Mouse (Mus musculus) ES-E14 (cell line): Measurements from ENCODE around the gene Adsl. TPM values are rescaled to one million over a fixed set of nuclear protein-coding genes. Genes with fewer than 3 reads are reported as not detected.

Experiments
- DNase-seq: peaks from one replicate; pipeline ENCODE4 v3.0.0-alpha.2; 2013; ENCODE audit warnings: low read depth, low spot score
- H3K27ac ChIP-seq: 2 replicates; pipeline ENCODE4 v1.5.1; 2012; ENCODE audit warnings: low read depth, mild to moderate bottlenecking, low read length, moderate library complexity, mixed read lengths; ENCODE audit not compliant: poor library complexity, insufficient read depth, severe bottlenecking
- H3K36me3 ChIP-seq: 2 replicates; pipeline ENCODE4 v1.6.1; 2012; ENCODE audit warnings: mild to moderate bottlenecking, low read length, moderate library complexity, mixed read lengths; ENCODE audit not compliant: control insufficient read depth, poor library complexity, insufficient read depth, severe bottlenecking
- H3K4me1 ChIP-seq, 2 experiments: fragments of 150-350 bp in 1 of 2; sonication (generic) in 1 of 2; 2 replicates each; pipeline ENCODE4 v1.6.1; 2012; ENCODE audit warnings: low read length in 2 of 2, mild to moderate bottlenecking in 1 of 2, mixed read lengths in 1 of 2; ENCODE audit not compliant: control insufficient read depth in 2 of 2, insufficient read depth in 2 of 2, poor library complexity in 1 of 2
- H3K4me3 ChIP-seq, 2 experiments: fragments of 150-350 bp in 1 of 2; sonication (generic) in 1 of 2; 2 replicates each; pipeline ENCODE4 v1.5.1; 2012; ENCODE audit warnings: low read length in 2 of 2, low read depth in 1 of 2, mild to moderate bottlenecking in 1 of 2, mixed read lengths in 1 of 2; ENCODE audit not compliant: insufficient read depth in 1 of 2, poor library complexity in 1 of 2, severe bottlenecking in 1 of 2
- H3K9ac ChIP-seq: 2 replicates; pipeline ENCODE4 v1.6.1; 2012; ENCODE audit warnings: low read depth, mild to moderate bottlenecking, low read length, mixed read lengths; ENCODE audit not compliant: poor library complexity, insufficient read depth, severe bottlenecking
- H3K9me3 ChIP-seq: fragments of 150-350 bp; sonication (generic); 2 replicates; pipeline ENCODE4 v1.6.1; 2012; ENCODE audit warnings: low read depth, mild to moderate bottlenecking, low read length; ENCODE audit not compliant: control insufficient read depth, insufficient read depth
- CHD2 ChIP-seq: IDR thresholded peaks from 2 replicates; pipeline ENCODE4 v1.6.1; 2014; ENCODE audit warnings: mild to moderate bottlenecking, low read depth, low read length, inconsistent platforms
- HCFC1 ChIP-seq: IDR thresholded peaks from 2 replicates; pipeline ENCODE4 v1.6.1; 2012; ENCODE audit warnings: low read length, inconsistent platforms, borderline replicate concordance; ENCODE audit not compliant: insufficient read depth
- MAFK ChIP-seq: IDR thresholded peaks from 2 replicates; pipeline ENCODE4 v1.6.1; 2014; ENCODE audit warnings: mild to moderate bottlenecking, low read depth, low read length, inconsistent platforms; ENCODE audit not compliant: insufficient read depth
- ZC3H11A ChIP-seq: IDR thresholded peaks from 2 replicates; pipeline ENCODE4 v1.6.1; 2012; ENCODE audit warnings: low read depth, mild to moderate bottlenecking, inconsistent platforms, low read length, borderline replicate concordance
- ZNF384 ChIP-seq: IDR thresholded peaks from 2 replicates; pipeline ENCODE4 v1.6.1; 2012; ENCODE audit warnings: low read depth, low read length, inconsistent platforms
- in situ Hi-C, 2 experiments: fragments of 600-800 bp; cut with MboI; formaldehyde crosslinking; loops; one replicate each; pipeline ENCODE4 v1.15.1; 2025; ENCODE audit warnings: low sequenced_read_pairs in 2 of 2, inconsistent platforms in 1 of 2; ENCODE audit not compliant: unreplicated experiment in 2 of 2
- total RNA-seq: library from RNA; depleted of rRNA; stranded (reverse); fragments of 300-350 nt; gene quantifications from 2 replicates; pipeline ENCODE4 v1.2.3, GENCODE M21; 2012

The Adsl gene
- total RNA-seq, 1 experiment, result 166 TPM

- in situ Hi-C loops, result no loop called here
Measured at GRCm38 (mm10) chr15:80955836-80956438, 7.6 kb downstream of the Adsl start.

GRCm38 (mm10) chr15:80969371-80969770, 21.1 kb downstream of the Adsl start:
- H3K4me3 ChIP-seq, result no peak overlapping the region
- H3K27ac ChIP-seq, result no peak overlapping the region
- in situ Hi-C loops, result no loop called here
- no peak overlapping the region for H3K9ac ChIP-seq
- no peak for TF ChIP-seq ZNF384
- TF ChIP-seq MAFK, result no peak
- no peak for TF ChIP-seq HCFC1
- TF ChIP-seq ZC3H11A, result no peak
- no peak for DNase-seq
- no peaks in the 10 kb centered on the region for H3K9me3 ChIP-seq
- no peaks in the 10 kb centered on the region for H3K4me1 ChIP-seq
- peaks cover 44% of the 10 kb centered on the region for H3K36me3 ChIP-seq

More at GRCm38 (mm10) chr15:80955836-80956438, 7.6 kb downstream of the Adsl start:
- DNase-seq, result no peak
- Histone ChIP-seq H3K9ac (no peak overlapping the region), H3K4me1 (peaks cover 0 to 4% of the 10 kb centered on the region in 2 experiments; a peak in 1 of 4 replicates), H3K36me3 (peaks cover 61% of the 10 kb centered on the region), H3K9me3 (no peaks in the 10 kb centered on the region), H3K4me3 (no peak overlapping the region), H3K27ac (no peak overlapping the region)
- no peak for TF ChIP-seq HCFC1
- TF ChIP-seq ZC3H11A, result no peak
- no peak for TF ChIP-seq ZNF384
- no peak for TF ChIP-seq CHD2
- no peak for TF ChIP-seq MAFK

- no peak overlapping the region for H3K9ac ChIP-seq
- H3K36me3 ChIP-seq, result peaks cover 6% of the 10 kb centered on the region
- DNase-seq, result no peak
- H3K27ac ChIP-seq, result no peak overlapping the region
- in situ Hi-C loops, result no loop called here
- no peak overlapping the region for H3K4me3 ChIP-seq
- no peak for TF ChIP-seq MAFK
- no peak for TF ChIP-seq HCFC1
- TF ChIP-seq ZC3H11A, result no peak
- TF ChIP-seq CHD2, result no peak
- TF ChIP-seq ZNF384, result no peak
- no peaks in the 10 kb centered on the region for H3K9me3 ChIP-seq
- peaks cover 0 to 5% of the 10 kb centered on the region in 2 experiments; a peak in 1 of 4 replicates for H3K4me1 ChIP-seq
Measured at GRCm38 (mm10) chr15:80974311-80974710, 26.0 kb downstream of the Adsl start.

- Histone ChIP-seq H3K9ac (no peak overlapping the region), H3K36me3 (no peaks in the 10 kb centered on the region), H3K27ac (no peak overlapping the region), H3K4me1 (peaks cover 0 to 5% of the 10 kb centered on the region in 2 experiments; a peak in 1 of 4 replicates), H3K4me3 (no peak overlapping the region), H3K9me3 (no peaks in the 10 kb centered on the region)
- TF ChIP-seq HCFC1 (no peak), ZNF384 (no peak), CHD2 (no peak), MAFK (no peak), ZC3H11A (no peak)
- DNase-seq, result no peak
- in situ Hi-C loops, result no loop called here
Measured at GRCm38 (mm10) chr15:80975666-80976065, 27.4 kb downstream of the Adsl start.
